Mouse (Mus musculus): ENCODE measurements around the gene Cdc42se2. TPM values are rescaled to one million over a fixed set of nuclear protein-coding genes. Genes with fewer than 3 reads are reported as not detected.

Gene Cdc42se2
- polyA plus RNA-seq, 1 experiment from 2014 or later, result 65.1 TPM

- Histone ChIP-seq H3K27me3 (ENCODE audit: control insufficient read depth, insufficient read depth, low read length) (no peaks in the 10 kb centered on the region), H3K4me1 (ENCODE audit: control insufficient read depth in 2 of 2, insufficient read depth in 2 of 2, low read length in 2 of 2) (peaks cover 3% of the 10 kb centered on the region in 2 experiments; a peak in 2 of 4 replicates), H3K4me2 (ENCODE audit: low read length) (no peak overlapping the region), H3K4me3 (ENCODE audit: control insufficient read depth in 1 of 2, insufficient read depth in 1 of 2, low read depth in 1 of 2, low read length in 2 of 2) (no peak overlapping the region), H3K36me3 (ENCODE audit: control insufficient read depth, insufficient read depth, low read length) (no peaks in the 10 kb centered on the region), H3K9ac (ENCODE audit: low read length) (no peak overlapping the region), H3K9me3 (ENCODE audit: control insufficient read depth, low read length) (no peaks in the 10 kb centered on the region), H3K27ac (replicated peaks in 1 of 2; ENCODE audit: control insufficient read depth in 1 of 2, insufficient read depth in 1 of 2, low read depth in 2 of 2, low read length in 2 of 2) (no peak overlapping the region)
- WGBS, result 85% methylated on average over 2 of the region's 2 CpGs
- no peak for ATAC-seq (ENCODE audit: insufficient number of reproducible peaks, insufficient read depth, low FRiP score, low read depth)
Measured at GRCm38 (mm10) chr11:54708153-54708552, 79.3 kb downstream of the Cdc42se2 start.

GRCm38 (mm10) chr11:54703306-54703705 lies 84.2 kb downstream of the Cdc42se2 start:
- Histone ChIP-seq H3K36me3 (ENCODE audit: control insufficient read depth, insufficient read depth, low read length) (peaks cover 8% of the 10 kb centered on the region), H3K4me1 (ENCODE audit: control insufficient read depth in 2 of 2, insufficient read depth in 2 of 2, low read length in 2 of 2) (no peaks in the 10 kb centered on the region), H3K9ac (ENCODE audit: low read length) (no peak overlapping the region), H3K27ac (replicated peaks in 1 of 2; ENCODE audit: control insufficient read depth in 1 of 2, insufficient read depth in 1 of 2, low read depth in 2 of 2, low read length in 2 of 2) (no peak overlapping the region), H3K27me3 (ENCODE audit: control insufficient read depth, insufficient read depth, low read length) (no peaks in the 10 kb centered on the region), H3K9me3 (ENCODE audit: control insufficient read depth, low read length) (no peaks in the 10 kb centered on the region), H3K4me2 (ENCODE audit: low read length) (no peak overlapping the region), H3K4me3 (ENCODE audit: control insufficient read depth in 1 of 2, insufficient read depth in 1 of 2, low read depth in 1 of 2, low read length in 2 of 2) (no peak overlapping the region)
- WGBS, result 30% methylated on average over 4 of the region's 4 CpGs
- ATAC-seq (ENCODE audit: insufficient number of reproducible peaks, insufficient read depth, low FRiP score, low read depth), result no peak

GRCm38 (mm10) chr11:54701848-54702247 lies 85.6 kb downstream of the Cdc42se2 start:
- no peaks in the 10 kb centered on the region for H3K4me1 ChIP-seq (ENCODE audit: control insufficient read depth in 2 of 2, insufficient read depth in 2 of 2, low read length in 2 of 2)
- H3K4me2 ChIP-seq (ENCODE audit: low read length), result no peak overlapping the region
- no peaks in the 10 kb centered on the region for H3K9me3 ChIP-seq (ENCODE audit: control insufficient read depth, low read length)
- H3K36me3 ChIP-seq (ENCODE audit: control insufficient read depth, insufficient read depth, low read length), result peaks cover 21% of the 10 kb centered on the region
- H3K27me3 ChIP-seq (ENCODE audit: control insufficient read depth, insufficient read depth, low read length), result no peaks in the 10 kb centered on the region
- H3K27ac ChIP-seq (replicated peaks in 1 of 2; ENCODE audit: control insufficient read depth in 1 of 2, insufficient read depth in 1 of 2, low read depth in 2 of 2, low read length in 2 of 2), result no peak overlapping the region
- WGBS, result 74% methylated on average over 8 of the region's 8 CpGs
- ATAC-seq (ENCODE audit: insufficient number of reproducible peaks, insufficient read depth, low FRiP score, low read depth), result no peak
- H3K9ac ChIP-seq (ENCODE audit: low read length), result no peak overlapping the region
- no peak overlapping the region for H3K4me3 ChIP-seq (ENCODE audit: control insufficient read depth in 1 of 2, insufficient read depth in 1 of 2, low read depth in 1 of 2, low read length in 2 of 2)

GRCm38 (mm10) chr11:54699972-54700371 lies 87.5 kb downstream of the Cdc42se2 start:
- WGBS, result 79% methylated on average over 3 of the region's 3 CpGs
- Histone ChIP-seq H3K9me3 (ENCODE audit: control insufficient read depth, low read length) (no peaks in the 10 kb centered on the region), H3K4me2 (ENCODE audit: low read length) (no peak overlapping the region), H3K4me1 (ENCODE audit: control insufficient read depth in 2 of 2, insufficient read depth in 2 of 2, low read length in 2 of 2) (no peaks in the 10 kb centered on the region), H3K27ac (replicated peaks in 1 of 2; ENCODE audit: control insufficient read depth in 1 of 2, insufficient read depth in 1 of 2, low read depth in 2 of 2, low read length in 2 of 2) (no peak overlapping the region), H3K27me3 (ENCODE audit: control insufficient read depth, insufficient read depth, low read length) (no peaks in the 10 kb centered on the region), H3K9ac (ENCODE audit: low read length) (no peak overlapping the region), H3K36me3 (ENCODE audit: control insufficient read depth, insufficient read depth, low read length) (peaks cover 39% of the 10 kb centered on the region), H3K4me3 (ENCODE audit: control insufficient read depth in 1 of 2, insufficient read depth in 1 of 2, low read depth in 1 of 2, low read length in 2 of 2) (no peak overlapping the region)
- no peak for ATAC-seq (ENCODE audit: insufficient number of reproducible peaks, insufficient read depth, low FRiP score, low read depth)

- no peak overlapping the region for H3K4me2 ChIP-seq (ENCODE audit: low read length)
- no peak for ATAC-seq (ENCODE audit: insufficient number of reproducible peaks, insufficient read depth, low FRiP score, low read depth)
- no peaks in the 10 kb centered on the region for H3K9me3 ChIP-seq (ENCODE audit: control insufficient read depth, low read length)
- no peak overlapping the region for H3K9ac ChIP-seq (ENCODE audit: low read length)
- H3K36me3 ChIP-seq (ENCODE audit: control insufficient read depth, insufficient read depth, low read length), result peaks cover 52% of the 10 kb centered on the region
- H3K27ac ChIP-seq (replicated peaks in 1 of 2; ENCODE audit: control insufficient read depth in 1 of 2, insufficient read depth in 1 of 2, low read depth in 2 of 2, low read length in 2 of 2), result no peak overlapping the region
- 92% methylated on average over 7 of the region's 7 CpGs for WGBS
- H3K4me3 ChIP-seq (ENCODE audit: control insufficient read depth in 1 of 2, insufficient read depth in 1 of 2, low read depth in 1 of 2, low read length in 2 of 2), result no peak overlapping the region
- no peaks in the 10 kb centered on the region for H3K27me3 ChIP-seq (ENCODE audit: control insufficient read depth, insufficient read depth, low read length)
- H3K4me1 ChIP-seq (ENCODE audit: control insufficient read depth in 2 of 2, insufficient read depth in 2 of 2, low read length in 2 of 2), result no peaks in the 10 kb centered on the region
Measured at GRCm38 (mm10) chr11:54698636-54699035, 88.8 kb downstream of the Cdc42se2 start.

GRCm38 (mm10) chr11:54697611-54698010 lies 89.9 kb downstream of the Cdc42se2 start:
- H3K27me3 ChIP-seq (ENCODE audit: control insufficient read depth, insufficient read depth, low read length), result no peaks in the 10 kb centered on the region
- no peak for ATAC-seq (ENCODE audit: insufficient number of reproducible peaks, insufficient read depth, low FRiP score, low read depth)
- H3K27ac ChIP-seq (replicated peaks in 1 of 2; ENCODE audit: control insufficient read depth in 1 of 2, insufficient read depth in 1 of 2, low read depth in 2 of 2, low read length in 2 of 2), result no peak overlapping the region
- WGBS, result 93% methylated on average over 5 of the region's 5 CpGs
- H3K4me3 ChIP-seq (ENCODE audit: control insufficient read depth in 1 of 2, insufficient read depth in 1 of 2, low read depth in 1 of 2, low read length in 2 of 2), result no peak overlapping the region
- no peaks in the 10 kb centered on the region for H3K9me3 ChIP-seq (ENCODE audit: control insufficient read depth, low read length)
- no peaks in the 10 kb centered on the region for H3K4me1 ChIP-seq (ENCODE audit: control insufficient read depth in 2 of 2, insufficient read depth in 2 of 2, low read length in 2 of 2)
- H3K9ac ChIP-seq (ENCODE audit: low read length), result no peak overlapping the region
- no peak overlapping the region for H3K4me2 ChIP-seq (ENCODE audit: low read length)
- H3K36me3 ChIP-seq (ENCODE audit: control insufficient read depth, insufficient read depth, low read length), result peaks cover 57% of the 10 kb centered on the region

GRCm38 (mm10) chr11:54695951-54696350 lies 91.5 kb downstream of the Cdc42se2 start:
- H3K9me3 ChIP-seq (ENCODE audit: control insufficient read depth, low read length), result no peaks in the 10 kb centered on the region
- H3K27ac ChIP-seq (replicated peaks in 1 of 2; ENCODE audit: control insufficient read depth in 1 of 2, insufficient read depth in 1 of 2, low read depth in 2 of 2, low read length in 2 of 2), result no peak overlapping the region
- no peak for ATAC-seq (ENCODE audit: insufficient number of reproducible peaks, insufficient read depth, low FRiP score, low read depth)
- no peak overlapping the region for H3K4me3 ChIP-seq (ENCODE audit: control insufficient read depth in 1 of 2, insufficient read depth in 1 of 2, low read depth in 1 of 2, low read length in 2 of 2)
- no peak overlapping the region for H3K4me2 ChIP-seq (ENCODE audit: low read length)
- 50% methylated on average over 4 of the region's 4 CpGs for WGBS
- peaks cover 73% of the 10 kb centered on the region for H3K36me3 ChIP-seq (ENCODE audit: control insufficient read depth, insufficient read depth, low read length)
- H3K9ac ChIP-seq (ENCODE audit: low read length), result no peak overlapping the region
- H3K27me3 ChIP-seq (ENCODE audit: control insufficient read depth, insufficient read depth, low read length), result no peaks in the 10 kb centered on the region
- H3K4me1 ChIP-seq (ENCODE audit: control insufficient read depth in 2 of 2, insufficient read depth in 2 of 2, low read length in 2 of 2), result no peaks in the 10 kb centered on the region

- no peak overlapping the region for H3K4me3 ChIP-seq (ENCODE audit: control insufficient read depth in 1 of 2, insufficient read depth in 1 of 2, low read depth in 1 of 2, low read length in 2 of 2)
- H3K36me3 ChIP-seq (ENCODE audit: control insufficient read depth, insufficient read depth, low read length), result peaks cover 79% of the 10 kb centered on the region
- no peak overlapping the region for H3K4me2 ChIP-seq (ENCODE audit: low read length)
- H3K9me3 ChIP-seq (ENCODE audit: control insufficient read depth, low read length), result no peaks in the 10 kb centered on the region
- no peak overlapping the region for H3K9ac ChIP-seq (ENCODE audit: low read length)
- no peaks in the 10 kb centered on the region for H3K4me1 ChIP-seq (ENCODE audit: control insufficient read depth in 2 of 2, insufficient read depth in 2 of 2, low read length in 2 of 2)
- no peaks in the 10 kb centered on the region for H3K27me3 ChIP-seq (ENCODE audit: control insufficient read depth, insufficient read depth, low read length)
- ATAC-seq (ENCODE audit: insufficient number of reproducible peaks, insufficient read depth, low FRiP score, low read depth), result no peak
- H3K27ac ChIP-seq (replicated peaks in 1 of 2; ENCODE audit: control insufficient read depth in 1 of 2, insufficient read depth in 1 of 2, low read depth in 2 of 2, low read length in 2 of 2), result no peak overlapping the region
- WGBS, result 80% methylated on average over 8 of the region's 8 CpGs
Measured at GRCm38 (mm10) chr11:54694291-54694690, 93.2 kb downstream of the Cdc42se2 start.
